ENCODE assay signal across 9 mouse cellular contexts in the genomic region with DNA sequence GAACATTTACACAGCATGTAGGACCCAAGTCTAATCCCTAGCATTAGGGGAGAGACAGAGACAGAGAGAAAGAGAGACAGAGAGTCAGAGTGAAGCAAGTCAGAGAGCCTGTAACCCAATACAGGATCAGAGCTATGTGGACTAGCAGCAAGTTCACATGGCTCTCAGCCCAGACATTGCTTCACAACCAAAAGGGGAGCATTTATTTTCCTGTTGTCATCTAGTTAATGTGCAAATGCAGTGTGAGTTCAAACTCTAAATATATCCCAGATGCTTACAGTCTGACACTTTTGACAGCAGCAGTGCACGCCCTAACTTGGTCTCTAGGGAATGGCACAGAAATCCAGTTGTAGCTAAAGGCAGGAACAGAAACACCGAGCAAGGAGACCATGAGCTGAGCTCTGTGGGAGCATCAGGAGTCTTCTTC. TPM values are rescaled to one million over a fixed set of nuclear protein-coding genes. Genes with fewer than 3 reads are reported as not detected.
DNase-seq lines count a peak whose midpoint lies in the region; ATAC-seq lines count a peak whose summit lies in the region.
"Had no signal": no experiment of that assay in that cellular context is flagged by ENCODE, and none has a peak within 500 bp of the region (broad histone marks: within the 10 kb centered on the region; RNA-seq: fewer than 3 reads in every experiment).

No protein-coding gene starts in this region.

- no peaks in the 10 kb centered on the region for H3K9me3 ChIP-seq in liver, embryonic 16.5 days (replicated peaks; ENCODE audit: control insufficient read depth, low read length)
- H3K9me3 ChIP-seq in hindbrain, embryonic 14.5 days (ENCODE audit: control insufficient read depth, low read length): no peaks in the 10 kb centered on the region

- no peak overlapping the region for H3K4me2 ChIP-seq in liver, embryonic 16.5 days (ENCODE audit: low read depth, low read length)
- H3K4me2 ChIP-seq in hindbrain, embryonic 14.5 days (replicated peaks): no peak overlapping the region

- ATAC-seq in liver, embryonic 16.5 days (ENCODE audit: low read depth): peak; percentile 73
- ATAC-seq in hindbrain, embryonic 14.5 days (ENCODE audit: low FRiP score): no peak

- H3K79me2 ChIP-seq in macrophage (ENCODE audit: inconsistent target): no peaks in the 10 kb centered on the region

- H3K4me3 ChIP-seq in liver, embryonic 16.5 days (ENCODE audit: low read depth, low read length): no peak overlapping the region
- no peak overlapping the region for H3K4me3 ChIP-seq in macrophage (ENCODE audit: inconsistent target)
- H3K4me3 ChIP-seq in hindbrain, embryonic 14.5 days (replicated peaks; ENCODE audit: low read length): no peak overlapping the region

- no peak for DNase-seq in liver
- DNase-seq in gastrocnemius, postnatal 10 days: peak; percentile 64
- peak; percentile 82 for DNase-seq in kidney, adult 11 months
- DNase-seq in frontal cortex, postnatal 36 days (ENCODE audit: low spot score in 2 of 2): no peak
- DNase-seq in right cerebral cortex, postnatal 14 days: no peak
- DNase-seq in hindbrain, embryonic 14.5 days (ENCODE audit: low spot score): no peak

- 36% methylated on average over 2 of the region's 2 CpGs for WGBS in liver, embryonic 16.5 days (ENCODE audit: insufficient replicate concordance)
- 42% methylated on average over 2 of the region's 2 CpGs for WGBS in macrophage (ENCODE audit: missing documents)
- WGBS in hindbrain, embryonic 14.5 days: 69% methylated on average over 2 of the region's 2 CpGs

- no peak overlapping the region for H3K9ac ChIP-seq in liver, embryonic 16.5 days (ENCODE audit: low read depth, low read length)
- no peak overlapping the region for H3K9ac ChIP-seq in hindbrain, embryonic 14.5 days
- H3K9ac ChIP-seq: liver, embryonic 14.5 days had no signal

- no peaks in the 10 kb centered on the region for H3K27me3 ChIP-seq in liver, embryonic 16.5 days (ENCODE audit: control insufficient read depth, insufficient read depth, low read depth, low read length)
- no peaks in the 10 kb centered on the region for H3K27me3 ChIP-seq in hindbrain, embryonic 14.5 days (ENCODE audit: control insufficient read depth, insufficient read depth, low read length)

- H3K4me1 ChIP-seq in liver, embryonic 16.5 days (ENCODE audit: control insufficient read depth, low read depth, low read length): peaks cover 14% of the 10 kb centered on the region
- H3K4me1 ChIP-seq in hindbrain, embryonic 14.5 days (replicated peaks; ENCODE audit: control insufficient read depth, insufficient read depth, low read length): no peaks in the 10 kb centered on the region

- H3K36me3 ChIP-seq in liver, embryonic 16.5 days (ENCODE audit: control insufficient read depth, insufficient read depth): no peaks in the 10 kb centered on the region
- H3K36me3 ChIP-seq in macrophage (ENCODE audit: inconsistent target): no peaks in the 10 kb centered on the region
- no peaks in the 10 kb centered on the region for H3K36me3 ChIP-seq in hindbrain, embryonic 14.5 days (replicated peaks; ENCODE audit: control insufficient read depth, insufficient read depth)

- peak overlapping the region; percentile 65 for H3K27ac ChIP-seq in liver, embryonic 16.5 days (ENCODE audit: low read length)
- peak overlapping the region; percentile 60 for H3K27ac ChIP-seq in macrophage
- no peak overlapping the region for H3K27ac ChIP-seq in hindbrain, embryonic 14.5 days
- H3K27ac ChIP-seq: liver, embryonic 14.5 days had no signal

RNA-seq across cellular contexts. Expression of a gene that starts 8.6 kb away (rescaled TPM):
- 32.4 and 33.7 TPM in 2 replicates for polyA plus RNA-seq in liver, embryonic 16.5 days (2015; fragmentation: Nextera tagmentation; extraction: Ambion mirVana)
- 100 to 1,000 TPM; 115 to 122 TPM for total RNA-seq in gastrocnemius, postnatal 10 days (2021)
- 100 to 1,000 TPM in 17 of 26 experiments, 10 to 100 TPM in 9; 60.0 to 163 (median 111) TPM for total RNA-seq in macrophage (2018; cell fraction: chromatin; rRNA removed)
- total RNA-seq in macrophage (2018; cell fraction: cytosol; rRNA removed): 100 to 1,000 TPM; 108 to 172 (median 132) TPM
- total RNA-seq in macrophage (2018; cell fraction: nucleus; rRNA removed): 100 to 1,000 TPM in 19 of 26 experiments, 10 to 100 TPM in 7; 66.8 to 268 (median 124) TPM
- 93.1 to 460 TPM (median 147 TPM) in 3 replicates for polyA plus RNA-seq in macrophage (2018)
- 51.5 and 52.7 TPM in 2 replicates for polyA plus RNA-seq in hindbrain, embryonic 14.5 days (2014; fragmentation: Nextera tagmentation; extraction: Ambion mirVana)

RNA-seq across cellular contexts. Expression of a gene that starts 15.6 kb away (rescaled TPM):
- 6.0 and 7.3 TPM in 2 replicates for polyA plus RNA-seq in liver, embryonic 16.5 days (2015; fragmentation: Nextera tagmentation; extraction: Ambion mirVana)
- 1 to 10 TPM; 9.4 to 10.0 TPM for total RNA-seq in gastrocnemius, postnatal 10 days (2021)
- total RNA-seq in macrophage (2018; cell fraction: chromatin; rRNA removed): 10 to 100 TPM in 2 of 26 experiments, 1 to 10 TPM in 22, under 1 TPM in 2; 0.75 to 11.4 (median 4.7) TPM
- 10 to 100 TPM in 17 of 26 experiments, 1 to 10 TPM in 9; 4.6 to 18.8 (median 11.2) TPM for total RNA-seq in macrophage (2018; cell fraction: cytosol; rRNA removed)
- 10 to 100 TPM in 8 of 26 experiments, 1 to 10 TPM in 18; 1.3 to 19.1 (median 6.0) TPM for total RNA-seq in macrophage (2018; cell fraction: nucleus; rRNA removed)
- polyA plus RNA-seq in macrophage (2018): 9.7 to 15.8 TPM (median 10.5 TPM) in 3 replicates
- 13.9 and 14.9 TPM in 2 replicates for polyA plus RNA-seq in hindbrain, embryonic 14.5 days (2014; fragmentation: Nextera tagmentation; extraction: Ambion mirVana)

RNA-seq across cellular contexts. Expression of a gene that starts 41.7 kb away (rescaled TPM):
- 8.3 and 8.6 TPM in 2 replicates for polyA plus RNA-seq in liver, embryonic 16.5 days (2015; fragmentation: Nextera tagmentation; extraction: Ambion mirVana)
- total RNA-seq in gastrocnemius, postnatal 10 days (2021): 100 to 1,000 TPM; 114 to 129 TPM
- total RNA-seq in macrophage (2018; cell fraction: chromatin; rRNA removed): 100 to 1,000 TPM; 158 to 384 (median 232) TPM
- 10 to 100 TPM; 23.6 to 98.7 (median 54.9) TPM for total RNA-seq in macrophage (2018; cell fraction: cytosol; rRNA removed)
- total RNA-seq in macrophage (2018; cell fraction: nucleus; rRNA removed): 100 to 1,000 TPM in 16 of 26 experiments, 10 to 100 TPM in 10; 60.0 to 236 (median 129) TPM
- polyA plus RNA-seq in macrophage (2018): 21.9 to 44.8 TPM (median 33.0 TPM) in 3 replicates
- polyA plus RNA-seq in hindbrain, embryonic 14.5 days (2014; fragmentation: Nextera tagmentation; extraction: Ambion mirVana): 80.1 and 90.6 TPM in 2 replicates

Comparison
In these comparisons a context has a peak if more than half of its experiments do, and no peak if none do; other contexts are left out.
1. DNase-seq: peak in gastrocnemius, postnatal 10 days (single experiment) and kidney, adult 11 months (single experiment); none in liver (single experiment), frontal cortex, postnatal 36 days (0 of 2), right cerebral cortex, postnatal 14 days (single experiment) and hindbrain, embryonic 14.5 days (single experiment).